Mouse (Mus musculus): Measurements from ENCODE around the gene Rsc1a1. TPM values are rescaled to one million over a fixed set of nuclear protein-coding genes. Genes with fewer than 3 reads are reported as not detected.

Rsc1a1 gene
- polyA plus RNA-seq, 1 experiment from 2014 or later, result 0.72 TPM

DNA sequence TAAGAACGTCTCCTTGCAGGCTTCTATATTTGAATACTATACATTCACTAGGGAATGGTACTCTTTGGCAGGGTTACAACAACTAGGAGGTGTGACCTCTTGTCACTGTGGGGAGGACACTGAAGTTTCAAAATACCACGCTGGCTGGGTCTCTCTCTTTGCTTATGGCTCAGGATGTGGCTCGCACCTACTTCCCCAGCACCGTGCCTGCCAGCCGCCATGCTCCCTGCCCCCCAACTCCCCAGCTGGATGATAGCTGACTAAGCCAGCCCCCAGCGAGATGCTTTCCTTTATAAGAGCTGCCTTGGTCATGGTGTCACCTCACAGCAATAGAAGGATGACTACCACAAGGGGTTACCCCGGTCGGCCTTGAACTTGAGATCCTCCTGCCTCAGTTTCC lies 32.4 kb downstream of the Rsc1a1 start:
- Histone ChIP-seq H3K27ac (replicated peaks in 1 of 2; ENCODE audit: control insufficient read depth in 1 of 2, insufficient read depth in 1 of 2, low read depth in 2 of 2, low read length in 2 of 2) (no peak overlapping the region), H3K4me2 (ENCODE audit: low read length) (no peak overlapping the region), H3K4me1 (ENCODE audit: control insufficient read depth in 2 of 2, insufficient read depth in 2 of 2, low read length in 2 of 2) (peaks cover 13 to 26% of the 10 kb centered on the region in 2 experiments), H3K9me3 (ENCODE audit: control insufficient read depth, low read length) (no peaks in the 10 kb centered on the region), H3K9ac (ENCODE audit: low read length) (no peak overlapping the region), H3K36me3 (ENCODE audit: control insufficient read depth, insufficient read depth, low read length) (peaks cover 51% of the 10 kb centered on the region), H3K4me3 (ENCODE audit: control insufficient read depth in 1 of 2, insufficient read depth in 1 of 2, low read depth in 1 of 2, low read length in 2 of 2) (no peak overlapping the region), H3K27me3 (ENCODE audit: control insufficient read depth, insufficient read depth, low read length) (no peaks in the 10 kb centered on the region)
- 78% methylated on average over 8 of the region's 8 CpGs for WGBS
- ATAC-seq (ENCODE audit: insufficient number of reproducible peaks, insufficient read depth, low FRiP score, low read depth), result no peak

DNA sequence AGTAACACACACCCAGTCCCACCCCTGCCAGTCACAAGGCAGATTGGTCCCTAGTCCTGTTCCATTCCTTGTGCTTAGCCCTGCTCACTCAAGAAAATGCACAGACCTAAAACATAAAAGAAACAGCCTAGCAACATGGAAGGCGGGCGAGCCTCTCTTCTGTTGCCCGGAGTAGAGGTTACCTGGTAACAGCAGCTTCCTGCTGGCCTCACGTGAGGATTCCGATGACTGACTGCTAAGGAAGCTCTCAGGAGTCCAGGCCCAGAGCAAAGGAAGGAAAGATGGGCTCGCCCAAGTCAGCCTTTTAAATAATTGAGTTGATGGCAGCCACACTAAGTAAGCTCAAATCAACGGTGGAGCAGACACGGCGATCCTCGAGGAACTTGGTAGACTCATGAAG lies 33.5 kb downstream of the Rsc1a1 start:
- H3K4me1 ChIP-seq (ENCODE audit: control insufficient read depth in 2 of 2, insufficient read depth in 2 of 2, low read length in 2 of 2), result peaks cover 11 to 21% of the 10 kb centered on the region in 2 experiments
- H3K9ac ChIP-seq (ENCODE audit: low read length), result no peak overlapping the region
- no peak overlapping the region for H3K4me2 ChIP-seq (ENCODE audit: low read length)
- no peak overlapping the region for H3K4me3 ChIP-seq (ENCODE audit: control insufficient read depth in 1 of 2, insufficient read depth in 1 of 2, low read depth in 1 of 2, low read length in 2 of 2)
- H3K27ac ChIP-seq (replicated peaks in 1 of 2; ENCODE audit: control insufficient read depth in 1 of 2, insufficient read depth in 1 of 2, low read depth in 2 of 2, low read length in 2 of 2), result no peak overlapping the region; a peak in 1 of 4 replicates
- 87% methylated on average over 10 of the region's 10 CpGs for WGBS
- H3K27me3 ChIP-seq (ENCODE audit: control insufficient read depth, insufficient read depth, low read length), result no peaks in the 10 kb centered on the region
- no peak for ATAC-seq (ENCODE audit: insufficient number of reproducible peaks, insufficient read depth, low FRiP score, low read depth)
- H3K9me3 ChIP-seq (ENCODE audit: control insufficient read depth, low read length), result no peaks in the 10 kb centered on the region
- peaks cover 48% of the 10 kb centered on the region for H3K36me3 ChIP-seq (ENCODE audit: control insufficient read depth, insufficient read depth, low read length)

DNA sequence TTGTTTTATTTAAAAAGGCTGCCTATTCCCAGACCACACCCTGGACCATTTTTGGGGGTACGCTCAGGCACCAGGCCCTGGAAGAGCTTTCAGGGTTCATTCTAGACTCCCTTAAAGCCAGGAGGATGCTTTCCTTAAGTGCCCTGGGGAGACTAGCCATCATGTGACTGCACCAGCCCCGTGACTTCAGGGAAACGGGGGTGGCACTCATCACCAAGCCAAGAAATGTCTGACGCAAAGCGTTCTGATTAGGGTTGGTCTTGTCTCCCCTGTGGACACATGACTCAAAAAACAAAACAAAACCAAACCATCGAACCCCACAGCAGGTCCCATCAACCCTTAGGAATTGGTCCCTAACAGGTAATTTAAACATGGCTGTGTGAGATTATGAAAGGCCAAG lies 34.1 kb downstream of the Rsc1a1 start:
- no peak overlapping the region for H3K9ac ChIP-seq (ENCODE audit: low read length)
- H3K27me3 ChIP-seq (ENCODE audit: control insufficient read depth, insufficient read depth, low read length), result no peaks in the 10 kb centered on the region
- WGBS, result 67% methylated on average over 6 of the region's 6 CpGs
- no peak overlapping the region; a peak in 1 of 4 replicates for H3K27ac ChIP-seq (replicated peaks in 1 of 2; ENCODE audit: control insufficient read depth in 1 of 2, insufficient read depth in 1 of 2, low read depth in 2 of 2, low read length in 2 of 2)
- peaks cover 43% of the 10 kb centered on the region for H3K36me3 ChIP-seq (ENCODE audit: control insufficient read depth, insufficient read depth, low read length)
- H3K9me3 ChIP-seq (ENCODE audit: control insufficient read depth, low read length), result no peaks in the 10 kb centered on the region
- H3K4me3 ChIP-seq (ENCODE audit: control insufficient read depth in 1 of 2, insufficient read depth in 1 of 2, low read depth in 1 of 2, low read length in 2 of 2), result no peak overlapping the region
- peaks cover 4 to 15% of the 10 kb centered on the region in 2 experiments for H3K4me1 ChIP-seq (ENCODE audit: control insufficient read depth in 2 of 2, insufficient read depth in 2 of 2, low read length in 2 of 2)
- no peak overlapping the region for H3K4me2 ChIP-seq (ENCODE audit: low read length)
- no peak for ATAC-seq (ENCODE audit: insufficient number of reproducible peaks, insufficient read depth, low FRiP score, low read depth)

DNA sequence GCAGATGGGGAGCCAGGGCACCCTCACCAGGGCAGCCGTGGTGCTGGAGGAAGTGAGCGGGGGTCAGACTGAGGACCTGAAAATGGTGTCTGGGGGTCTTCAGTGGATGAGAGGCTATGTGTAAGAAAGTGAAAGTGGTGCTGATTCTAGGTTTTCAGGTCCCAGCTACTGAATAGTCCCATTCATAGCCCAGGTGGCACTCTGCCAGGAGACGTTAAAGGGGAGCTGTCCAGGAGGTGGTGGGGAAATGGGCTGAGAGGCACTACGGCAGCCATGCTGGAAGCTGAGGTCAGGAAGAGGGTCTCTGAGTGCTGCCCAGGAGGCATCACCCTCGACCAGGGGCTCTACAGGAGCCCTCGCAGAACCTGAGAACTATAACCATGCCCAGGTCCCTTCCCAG lies 36.2 kb downstream of the Rsc1a1 start:
- Histone ChIP-seq H3K27me3 (ENCODE audit: control insufficient read depth, insufficient read depth, low read length) (no peaks in the 10 kb centered on the region), H3K4me3 (ENCODE audit: control insufficient read depth in 1 of 2, insufficient read depth in 1 of 2, low read depth in 1 of 2, low read length in 2 of 2) (no peak overlapping the region), H3K36me3 (ENCODE audit: control insufficient read depth, insufficient read depth, low read length) (peaks cover 37% of the 10 kb centered on the region), H3K27ac (replicated peaks in 1 of 2; ENCODE audit: control insufficient read depth in 1 of 2, insufficient read depth in 1 of 2, low read depth in 2 of 2, low read length in 2 of 2) (no peak overlapping the region), H3K4me1 (ENCODE audit: control insufficient read depth in 2 of 2, insufficient read depth in 2 of 2, low read length in 2 of 2) (peaks cover 0 to 12% of the 10 kb centered on the region in 2 experiments; a peak in 3 of 4 replicates), H3K9ac (ENCODE audit: low read length) (no peak overlapping the region), H3K4me2 (ENCODE audit: low read length) (no peak overlapping the region), H3K9me3 (ENCODE audit: control insufficient read depth, low read length) (no peaks in the 10 kb centered on the region)
- WGBS, result 67% methylated on average over 6 of the region's 6 CpGs
- no peak for ATAC-seq (ENCODE audit: insufficient number of reproducible peaks, insufficient read depth, low FRiP score, low read depth)

DNA sequence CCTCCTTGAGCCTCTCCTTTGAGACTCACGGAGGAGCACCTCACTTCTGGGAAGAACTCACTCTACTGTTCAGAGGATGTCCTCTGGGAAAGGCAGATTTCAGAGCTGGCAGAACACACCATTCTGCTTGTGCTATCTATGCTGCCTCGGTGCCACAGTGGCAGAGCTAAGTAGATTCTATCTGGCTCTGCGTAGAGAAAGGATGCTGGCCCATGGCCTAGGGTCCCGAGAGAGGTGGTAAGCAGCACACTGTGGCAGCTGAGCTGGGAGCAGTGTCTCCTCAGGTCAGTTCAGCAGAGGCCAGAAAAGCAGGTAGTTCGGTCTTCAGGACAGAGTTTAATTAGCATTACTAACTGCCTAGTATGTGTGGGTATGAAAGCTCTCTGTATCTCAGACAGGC lies 37.1 kb downstream of the Rsc1a1 start:
- no peak overlapping the region for H3K27ac ChIP-seq (replicated peaks in 1 of 2; ENCODE audit: control insufficient read depth in 1 of 2, insufficient read depth in 1 of 2, low read depth in 2 of 2, low read length in 2 of 2)
- H3K9ac ChIP-seq (ENCODE audit: low read length), result no peak overlapping the region
- ATAC-seq (ENCODE audit: insufficient number of reproducible peaks, insufficient read depth, low FRiP score, low read depth), result no peak
- H3K36me3 ChIP-seq (ENCODE audit: control insufficient read depth, insufficient read depth, low read length), result peaks cover 27% of the 10 kb centered on the region
- no peaks in the 10 kb centered on the region for H3K27me3 ChIP-seq (ENCODE audit: control insufficient read depth, insufficient read depth, low read length)
- H3K9me3 ChIP-seq (ENCODE audit: control insufficient read depth, low read length), result no peaks in the 10 kb centered on the region
- peaks cover 8 to 22% of the 10 kb centered on the region in 2 experiments for H3K4me1 ChIP-seq (ENCODE audit: control insufficient read depth in 2 of 2, insufficient read depth in 2 of 2, low read length in 2 of 2)
- no peak overlapping the region for H3K4me3 ChIP-seq (ENCODE audit: control insufficient read depth in 1 of 2, insufficient read depth in 1 of 2, low read depth in 1 of 2, low read length in 2 of 2)
- H3K4me2 ChIP-seq (ENCODE audit: low read length), result no peak overlapping the region
- WGBS, result 87% methylated on average over 5 of the region's 5 CpGs

DNA sequence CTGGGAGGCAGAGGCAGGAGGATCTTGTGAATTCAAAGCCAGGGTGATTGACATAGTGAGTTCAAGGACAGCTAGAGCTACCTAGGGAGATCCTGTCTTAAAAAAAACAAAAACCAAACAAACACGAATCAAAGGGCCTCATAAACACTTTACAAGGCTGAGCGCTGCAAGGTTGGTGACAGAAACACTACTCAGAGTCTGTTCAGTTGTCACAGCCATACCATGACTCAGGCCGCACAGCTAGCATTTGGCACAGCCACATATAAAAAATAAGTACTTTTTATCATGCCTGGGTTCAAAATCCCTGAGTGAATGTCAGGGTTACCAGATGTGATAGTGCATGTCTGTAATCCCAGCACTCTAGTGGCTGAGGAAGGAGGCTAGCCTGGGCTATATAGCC lies 38.2 kb downstream of the Rsc1a1 start:
- no peak for ATAC-seq (ENCODE audit: insufficient number of reproducible peaks, insufficient read depth, low FRiP score, low read depth)
- H3K4me1 ChIP-seq (ENCODE audit: control insufficient read depth in 2 of 2, insufficient read depth in 2 of 2, low read length in 2 of 2), result peaks cover 17 to 32% of the 10 kb centered on the region in 2 experiments
- H3K4me2 ChIP-seq (ENCODE audit: low read length), result no peak overlapping the region
- H3K36me3 ChIP-seq (ENCODE audit: control insufficient read depth, insufficient read depth, low read length), result peaks cover 27% of the 10 kb centered on the region
- H3K27me3 ChIP-seq (ENCODE audit: control insufficient read depth, insufficient read depth, low read length), result no peaks in the 10 kb centered on the region
- H3K9ac ChIP-seq (ENCODE audit: low read length), result no peak overlapping the region
- H3K4me3 ChIP-seq (ENCODE audit: control insufficient read depth in 1 of 2, insufficient read depth in 1 of 2, low read depth in 1 of 2, low read length in 2 of 2), result no peak overlapping the region
- no peaks in the 10 kb centered on the region for H3K9me3 ChIP-seq (ENCODE audit: control insufficient read depth, low read length)
- WGBS, result 88% methylated on average over 3 of the region's 3 CpGs
- no peak overlapping the region for H3K27ac ChIP-seq (replicated peaks in 1 of 2; ENCODE audit: control insufficient read depth in 1 of 2, insufficient read depth in 1 of 2, low read depth in 2 of 2, low read length in 2 of 2)

DNA sequence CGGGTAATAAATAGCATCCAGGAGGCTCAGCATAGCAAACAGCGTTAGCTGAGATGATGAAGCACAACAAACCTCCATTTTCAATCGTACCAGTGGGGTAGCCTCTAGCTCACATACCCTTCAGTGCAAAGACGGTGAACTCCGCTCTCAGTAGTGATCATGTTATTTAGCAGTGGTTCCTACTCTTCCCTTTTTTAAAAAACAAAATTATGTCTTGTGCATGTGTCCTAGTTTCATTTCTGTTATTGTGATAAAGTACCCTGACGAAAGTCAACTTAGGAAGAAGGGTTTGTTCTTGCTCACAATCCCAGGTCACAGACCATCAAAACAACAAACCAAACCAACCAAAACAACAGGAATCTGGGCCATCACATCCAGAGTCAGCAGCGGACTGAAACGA lies 39.4 kb downstream of the Rsc1a1 start:
- H3K9ac ChIP-seq (ENCODE audit: low read length), result no peak overlapping the region
- H3K4me3 ChIP-seq (ENCODE audit: control insufficient read depth in 1 of 2, insufficient read depth in 1 of 2, low read depth in 1 of 2, low read length in 2 of 2), result no peak overlapping the region
- H3K4me1 ChIP-seq (ENCODE audit: control insufficient read depth in 2 of 2, insufficient read depth in 2 of 2, low read length in 2 of 2), result peaks cover 17 to 33% of the 10 kb centered on the region in 2 experiments
- 93% methylated on average over 8 of the region's 8 CpGs for WGBS
- peaks cover 29% of the 10 kb centered on the region for H3K36me3 ChIP-seq (ENCODE audit: control insufficient read depth, insufficient read depth, low read length)
- no peaks in the 10 kb centered on the region for H3K9me3 ChIP-seq (ENCODE audit: control insufficient read depth, low read length)
- H3K27me3 ChIP-seq (ENCODE audit: control insufficient read depth, insufficient read depth, low read length), result no peaks in the 10 kb centered on the region
- H3K27ac ChIP-seq (replicated peaks in 1 of 2; ENCODE audit: control insufficient read depth in 1 of 2, insufficient read depth in 1 of 2, low read depth in 2 of 2, low read length in 2 of 2), result no peak overlapping the region
- H3K4me2 ChIP-seq (ENCODE audit: low read length), result no peak overlapping the region
- no peak for ATAC-seq (ENCODE audit: insufficient number of reproducible peaks, insufficient read depth, low FRiP score, low read depth)

DNA sequence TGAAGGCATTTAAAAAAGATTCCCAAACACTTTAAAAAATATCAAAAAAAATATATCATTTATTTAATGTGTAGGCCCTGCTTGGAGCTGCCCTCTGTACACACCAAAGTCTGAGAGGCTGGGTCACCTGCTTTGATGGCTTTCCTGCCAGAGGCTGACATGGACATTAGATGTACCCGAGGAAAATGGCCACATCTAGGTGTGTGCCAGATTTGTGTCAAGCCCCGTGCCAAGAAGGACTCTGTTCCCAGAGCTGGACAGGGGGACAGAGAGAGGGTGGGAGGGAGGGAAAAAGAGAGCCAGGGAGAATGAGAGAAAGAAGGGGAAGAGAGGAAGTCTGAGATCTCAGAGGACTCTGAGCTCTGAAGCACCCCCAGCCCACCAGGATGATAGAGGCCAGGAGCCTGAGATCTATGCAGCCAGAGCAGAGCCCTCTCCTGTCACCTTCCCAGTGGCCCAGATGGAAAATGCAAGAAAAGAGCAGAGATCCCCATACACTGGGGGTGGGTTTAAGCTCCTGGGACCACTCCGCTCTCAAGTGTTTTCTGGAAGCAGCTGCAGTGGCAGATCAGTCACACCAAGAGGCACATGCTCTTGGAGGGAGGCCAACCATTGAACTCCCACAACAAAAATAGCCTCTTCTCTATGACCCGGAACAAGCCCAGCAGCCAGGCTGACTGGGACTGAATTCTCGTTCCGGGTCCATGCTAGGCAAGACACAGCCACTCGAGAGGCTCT lies 42.1 kb downstream of the Rsc1a1 start:
- H3K27ac ChIP-seq (replicated peaks in 1 of 2; ENCODE audit: control insufficient read depth in 1 of 2, insufficient read depth in 1 of 2, low read depth in 2 of 2, low read length in 2 of 2), result peak overlapping the region; percentile 96 to 98
- ATAC-seq (ENCODE audit: insufficient number of reproducible peaks, insufficient read depth, low FRiP score, low read depth), result peak; percentile 78
- no peak overlapping the region for H3K4me3 ChIP-seq (ENCODE audit: control insufficient read depth in 1 of 2, insufficient read depth in 1 of 2, low read depth in 1 of 2, low read length in 2 of 2)
- H3K4me1 ChIP-seq (ENCODE audit: control insufficient read depth in 2 of 2, insufficient read depth in 2 of 2, low read length in 2 of 2), result peaks cover 17 to 28% of the 10 kb centered on the region in 2 experiments
- no peaks in the 10 kb centered on the region for H3K9me3 ChIP-seq (ENCODE audit: control insufficient read depth, low read length)
- H3K36me3 ChIP-seq (ENCODE audit: control insufficient read depth, insufficient read depth, low read length), result peaks cover 47% of the 10 kb centered on the region
- no peaks in the 10 kb centered on the region for H3K27me3 ChIP-seq (ENCODE audit: control insufficient read depth, insufficient read depth, low read length)
- H3K4me2 ChIP-seq (ENCODE audit: low read length), result peak overlapping the region; percentile 53
- H3K9ac ChIP-seq (ENCODE audit: low read length), result peak overlapping the region; percentile 26
- 11% methylated on average over 7 of the region's 7 CpGs for WGBS

Data from heart, embryonic 14.5 days (tissue).